Comparison of ENCODE assay signal across 29 mouse cellular contexts in the genomic region with DNA sequence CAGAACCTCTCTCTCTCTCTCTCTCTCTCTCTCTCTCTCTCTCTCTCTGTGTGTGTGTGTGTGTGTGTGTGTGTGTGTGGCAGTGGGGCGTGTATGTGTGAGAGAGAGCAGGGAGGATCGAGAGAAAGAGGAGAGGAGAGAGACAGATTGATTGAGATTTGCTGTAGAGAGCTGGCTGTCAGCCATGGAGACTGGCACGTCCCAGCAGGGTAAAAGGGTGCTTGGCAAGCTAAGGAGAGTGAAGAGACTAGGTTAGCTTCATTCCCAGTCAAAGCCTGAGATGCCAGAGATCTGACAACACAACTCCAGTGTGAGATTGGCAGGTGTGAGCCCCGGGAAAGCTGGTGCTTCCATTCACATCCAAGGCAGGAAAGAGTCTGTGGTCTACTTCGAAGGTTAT. TPM values are rescaled to one million over a fixed set of nuclear protein-coding genes. Genes with fewer than 3 reads are reported as not detected.
DNase-seq lines count a peak whose midpoint lies in the region; ATAC-seq and TF ChIP-seq lines count a peak whose summit lies in the region.
"Had no signal": no experiment of that assay in that cellular context is flagged by ENCODE, and none has a peak within 500 bp of the region (broad histone marks: within the 10 kb centered on the region; RNA-seq: fewer than 3 reads in every experiment).

No protein-coding gene starts in this region.

- peak; percentile 35 to 50 for DNase-seq in cerebellum, postnatal 10 days
- DNase-seq in cerebellum, adult 9-11 months, result no peak
- peak; percentile 37 for DNase-seq in kidney, adult 2 months
- peak; percentile 46 for DNase-seq in brain, embryonic 18.5 days (ENCODE audit: low read depth, low spot score)
- no peak for DNase-seq in layer of hippocampus, postnatal 14 days (ENCODE audit: low spot score in 2 of 2)
- DNase-seq: cerebellum, adult 18-20 months; cerebellum, postnatal 36 days; gastrocnemius, adult 2 months; gastrocnemius, postnatal 36 days; heart, adult 18-20 months; heart, postnatal 36 days; kidney, postnatal 10 days; liver, embryonic 13.5 days; lung, embryonic 14.5 days; thymus, adult 18-20 months; thymus, postnatal 25 days had no signal

- H3K27ac ChIP-seq in kidney, adult 2 months (ENCODE audit: insufficient read depth, low read depth, low read length), result no peak overlapping the region
- no peak overlapping the region for H3K27ac ChIP-seq in kidney, embryonic 15.5 days
- H3K27ac ChIP-seq in neural tube, embryonic 14.5 days (ENCODE audit: low read depth, low read length), result no peak overlapping the region
- H3K27ac ChIP-seq in neural tube, embryonic 15.5 days (replicated peaks), result no peak overlapping the region
- H3K27ac ChIP-seq: gastrocnemius, adult 2 months; hindbrain, embryonic 12.5 days; hindbrain, postnatal 0 days; intestine, embryonic 15.5 days; left cerebral cortex, adult 2 months; limb, embryonic 13.5 days; liver, embryonic 13.5 days; midbrain, embryonic 10.5 days; midbrain, embryonic 15.5 days; stomach, postnatal 0 days had no signal

- H3K36me3 ChIP-seq in kidney, adult 2 months (ENCODE audit: control insufficient read depth, insufficient read depth, low read length), result no peaks in the 10 kb centered on the region
- no peaks in the 10 kb centered on the region for H3K36me3 ChIP-seq in kidney, embryonic 15.5 days
- no peaks in the 10 kb centered on the region for H3K36me3 ChIP-seq in neural tube, embryonic 14.5 days (ENCODE audit: control insufficient read depth, insufficient read depth, low read length)
- no peaks in the 10 kb centered on the region for H3K36me3 ChIP-seq in neural tube, embryonic 15.5 days
- H3K36me3 ChIP-seq: hindbrain, embryonic 12.5 days; intestine, embryonic 15.5 days; limb, embryonic 13.5 days; liver, embryonic 13.5 days; midbrain, embryonic 10.5 days; midbrain, embryonic 15.5 days had no signal

- no peak overlapping the region for H3K4me3 ChIP-seq in kidney, adult 2 months (ENCODE audit: insufficient read depth, low read depth, low read length)
- H3K4me3 ChIP-seq in kidney, embryonic 15.5 days (replicated peaks), result no peak overlapping the region
- H3K4me3 ChIP-seq in neural tube, embryonic 14.5 days (ENCODE audit: low read depth, low read length), result no peak overlapping the region
- no peak overlapping the region for H3K4me3 ChIP-seq in neural tube, embryonic 15.5 days (replicated peaks)
- H3K4me3 ChIP-seq: gastrocnemius, adult 2 months; hindbrain, embryonic 12.5 days; intestine, embryonic 15.5 days; left cerebral cortex, adult 2 months; limb, embryonic 13.5 days; liver, embryonic 13.5 days; midbrain, embryonic 10.5 days; midbrain, embryonic 15.5 days had no signal

- WGBS in kidney, adult 2 months, result 59% methylated on average over 5 of the region's 5 CpGs
- 66% methylated on average over 5 of the region's 5 CpGs for WGBS in kidney, embryonic 15.5 days
- WGBS in neural tube, embryonic 14.5 days, result 48% methylated on average over 5 of the region's 5 CpGs
- 48% methylated on average over 5 of the region's 5 CpGs for WGBS in neural tube, embryonic 15.5 days

- TF ChIP-seq POLR2A in kidney, adult 2 months (IDR thresholded peaks at IDR 0.05; ENCODE audit: low read depth, low read length), result no peak

- no peak overlapping the region for H3K9ac ChIP-seq in kidney, embryonic 15.5 days
- no peak overlapping the region for H3K9ac ChIP-seq in neural tube, embryonic 14.5 days (replicated peaks; ENCODE audit: low read depth, low read length)
- no peak overlapping the region for H3K9ac ChIP-seq in neural tube, embryonic 15.5 days (replicated peaks)
- H3K9ac ChIP-seq: hindbrain, embryonic 12.5 days; intestine, embryonic 15.5 days; limb, embryonic 13.5 days; liver, embryonic 13.5 days; lung, embryonic 14.5 days; midbrain, embryonic 15.5 days had no signal

- H3K4me2 ChIP-seq in kidney, embryonic 15.5 days, result no peak overlapping the region
- H3K4me2 ChIP-seq in neural tube, embryonic 14.5 days (ENCODE audit: low read depth, low read length), result no peak overlapping the region
- H3K4me2 ChIP-seq in neural tube, embryonic 15.5 days, result no peak overlapping the region
- H3K4me2 ChIP-seq: heart, embryonic 11.5 days; hindbrain, embryonic 12.5 days; intestine, embryonic 15.5 days; limb, embryonic 13.5 days; liver, embryonic 13.5 days; lung, embryonic 14.5 days; midbrain, embryonic 15.5 days had no signal

- no peaks in the 10 kb centered on the region for H3K9me3 ChIP-seq in kidney, embryonic 15.5 days (replicated peaks)
- H3K9me3 ChIP-seq in neural tube, embryonic 14.5 days (ENCODE audit: control insufficient read depth, low read length), result no peaks in the 10 kb centered on the region
- H3K9me3 ChIP-seq in neural tube, embryonic 15.5 days (replicated peaks), result no peaks in the 10 kb centered on the region
- H3K9me3 ChIP-seq: hindbrain, embryonic 12.5 days; intestine, embryonic 15.5 days; limb, embryonic 13.5 days; liver, embryonic 13.5 days; midbrain, embryonic 10.5 days; midbrain, embryonic 15.5 days had no signal

- no peaks in the 10 kb centered on the region for H3K27me3 ChIP-seq in kidney, adult 2 months (replicated peaks; ENCODE audit: control insufficient read depth, insufficient read depth, low read length)
- no peaks in the 10 kb centered on the region for H3K27me3 ChIP-seq in kidney, embryonic 15.5 days
- no peaks in the 10 kb centered on the region for H3K27me3 ChIP-seq in neural tube, embryonic 14.5 days (ENCODE audit: control insufficient read depth, insufficient read depth, low read length)
- no peaks in the 10 kb centered on the region for H3K27me3 ChIP-seq in neural tube, embryonic 15.5 days (replicated peaks)
- H3K27me3 ChIP-seq: hindbrain, embryonic 12.5 days; intestine, embryonic 15.5 days; limb, embryonic 13.5 days; liver, embryonic 13.5 days; midbrain, embryonic 15.5 days had no signal

- ATAC-seq in kidney, embryonic 15.5 days (replicated peaks; ENCODE audit: low FRiP score), result no peak
- ATAC-seq in neural tube, embryonic 14.5 days (ENCODE audit: low read depth), result peak; percentile 17; the same call in 1 of the 2 replicates
- ATAC-seq in neural tube, embryonic 15.5 days (ENCODE audit: low FRiP score), result no peak
- ATAC-seq: hindbrain, postnatal 0 days; intestine, embryonic 15.5 days; Patski had no signal

- TF ChIP-seq CTCF in kidney, adult 2 months (conservative IDR thresholded peaks at IDR 0.05; ENCODE audit: insufficient read depth, insufficient read length, low read depth, low read length), result no peak

- no peaks in the 10 kb centered on the region for H3K4me1 ChIP-seq in kidney, adult 2 months (ENCODE audit: control insufficient read depth, insufficient read depth, low read length)
- no peaks in the 10 kb centered on the region for H3K4me1 ChIP-seq in kidney, embryonic 15.5 days
- no peaks in the 10 kb centered on the region for H3K4me1 ChIP-seq in neural tube, embryonic 14.5 days (ENCODE audit: control insufficient read depth, insufficient read depth, low read length)
- H3K4me1 ChIP-seq in neural tube, embryonic 15.5 days, result peaks cover 8% of the 10 kb centered on the region
- H3K4me1 ChIP-seq: intestine, embryonic 15.5 days; limb, embryonic 13.5 days had no signal

RNA-seq across cellular contexts. Expression of a gene that starts 21.5 kb away (rescaled TPM):
- 7.8 and 13.2 TPM in 2 replicates for polyA plus RNA-seq in kidney, adult 2 months (2012; rRNA removed)
- polyA plus RNA-seq in kidney, embryonic 15.5 days (2015; fragmentation: Nextera tagmentation; extraction: Ambion mirVana), result 114 and 126 TPM in 2 replicates
- 94.7 and 131 TPM in 2 replicates for polyA plus RNA-seq in neural tube, embryonic 14.5 days (2014; fragmentation: Nextera tagmentation; extraction: Ambion mirVana)
- polyA plus RNA-seq in neural tube, embryonic 15.5 days (2015; fragmentation: Nextera tagmentation; extraction: Ambion mirVana), result 141 and 148 TPM in 2 replicates
- 10 to 100 TPM; 35.4 to 36.1 TPM for total RNA-seq in layer of hippocampus, postnatal 14 days (2021)

Comparison
In these comparisons a context has a peak if more than half of its experiments do, and no peak if none do; other contexts are left out.
1. DNase-seq: peak in cerebellum, postnatal 10 days (2 of 2), kidney, adult 2 months (single experiment) and brain, embryonic 18.5 days (single experiment); none in cerebellum, adult 9-11 months (single experiment) and layer of hippocampus, postnatal 14 days (0 of 2).